12 mouse cellular contexts compared by ENCODE assay signal in genomic region chr13:9750320-9750719, GRCm38 (mm10). TPM values are rescaled to one million over a fixed set of nuclear protein-coding genes. Genes with fewer than 3 reads are reported as not detected.
DNase-seq lines count a peak whose midpoint lies in the region; ATAC-seq and TF ChIP-seq lines count a peak whose summit lies in the region.
"Had no signal": no experiment of that assay in that cellular context is flagged by ENCODE, and none has a peak within 500 bp of the region (broad histone marks: within the 10 kb centered on the region; RNA-seq: fewer than 3 reads in every experiment).

No protein-coding gene starts in this region.

- ATAC-seq in limb, embryonic 14.5 days (ENCODE audit: low FRiP score, low read depth): no peak
- ATAC-seq in forebrain, embryonic 16.5 days: peak; percentile 53
- no peak for ATAC-seq in stomach, postnatal 0 days (ENCODE audit: low FRiP score, low TSS enrichment)
- ATAC-seq: activated CD4-positive, CD25-positive, alpha-beta regulatory T cell, adult 4 months had no signal

- peak; percentile 17 for DNase-seq in gastrocnemius, adult 18-20 months (ENCODE audit: low spot score)
- no peak for DNase-seq in gastrocnemius, postnatal 25 days
- peak; percentile 25 for DNase-seq in limb, embryonic 14.5 days (ENCODE audit: low spot score)
- DNase-seq in limb, embryonic 10.5 days (ENCODE audit: low spot score): no peak
- DNase-seq in brain, adult 2 months (ENCODE audit: low read depth, low spot score): peak; percentile 66
- no peak for DNase-seq in stomach, postnatal 0 days (ENCODE audit: low spot score)
- no peak for DNase-seq in right cerebral cortex, adult 18-20 months

- no peak overlapping the region for H3K4me2 ChIP-seq in limb, embryonic 14.5 days (replicated peaks; ENCODE audit: low read depth, low read length, severe bottlenecking)
- H3K4me2 ChIP-seq in forebrain, embryonic 16.5 days (ENCODE audit: low read length): no peak overlapping the region
- no peak overlapping the region for H3K4me2 ChIP-seq in stomach, postnatal 0 days (replicated peaks; ENCODE audit: low read depth)
- H3K4me2 ChIP-seq: limb, embryonic 15.5 days had no signal

- no peaks in the 10 kb centered on the region for H3K36me3 ChIP-seq in limb, embryonic 14.5 days (ENCODE audit: control insufficient read depth, insufficient read depth, low read length)
- no peaks in the 10 kb centered on the region for H3K36me3 ChIP-seq in limb, embryonic 10.5 days
- H3K36me3 ChIP-seq in forebrain, embryonic 16.5 days (ENCODE audit: control insufficient read depth, insufficient read depth): no peaks in the 10 kb centered on the region
- H3K36me3 ChIP-seq in stomach, postnatal 0 days (ENCODE audit: control insufficient read depth, insufficient read depth, low read length): no peaks in the 10 kb centered on the region
- H3K36me3 ChIP-seq: limb, embryonic 15.5 days; midbrain, embryonic 10.5 days had no signal

- no peak for TF ChIP-seq CTCF in stomach, postnatal 0 days (IDR thresholded peaks at IDR 0.05; ENCODE audit: low read depth)

- 33% methylated on average over 1 of the region's 1 CpGs for WGBS in limb, embryonic 14.5 days
- WGBS in limb, embryonic 10.5 days: 81% methylated on average over 1 of the region's 1 CpGs
- whole genome bisulfite sequencing in forebrain, embryonic 16.5 days: 13% methylated on average over 1 of the region's 1 CpGs
- WGBS in stomach, postnatal 0 days: 7% methylated on average over 1 of the region's 1 CpGs

- no peak for TF ChIP-seq EP300 in stomach, postnatal 0 days (optimal IDR thresholded peaks at IDR 0.05)

- no peak overlapping the region for H3K4me3 ChIP-seq in limb, embryonic 14.5 days (replicated peaks; ENCODE audit: low read length)
- H3K4me3 ChIP-seq in limb, embryonic 10.5 days: no peak overlapping the region
- no peak overlapping the region for H3K4me3 ChIP-seq in forebrain, embryonic 16.5 days (replicated peaks; ENCODE audit: low read length)
- H3K4me3 ChIP-seq in stomach, postnatal 0 days (ENCODE audit: low read depth, low read length): no peak overlapping the region
- H3K4me3 ChIP-seq: limb, embryonic 15.5 days; midbrain, embryonic 10.5 days had no signal

- no peak for TF ChIP-seq POLR2A in limb, embryonic 14.5 days (IDR thresholded peaks at IDR 0.05; ENCODE audit: borderline replicate concordance, extremely low read depth, insufficient read depth, insufficient read length)

- H3K27me3 ChIP-seq in limb, embryonic 14.5 days (ENCODE audit: control insufficient read depth, insufficient read depth, low read length): no peaks in the 10 kb centered on the region
- H3K27me3 ChIP-seq in limb, embryonic 10.5 days (ENCODE audit: low read depth, poor library complexity, severe bottlenecking): no peaks in the 10 kb centered on the region
- H3K27me3 ChIP-seq in forebrain, embryonic 16.5 days (replicated peaks; ENCODE audit: control insufficient read depth, insufficient read depth, low read length): no peaks in the 10 kb centered on the region
- no peaks in the 10 kb centered on the region for H3K27me3 ChIP-seq in stomach, postnatal 0 days (ENCODE audit: control insufficient read depth, insufficient read depth, low read length)
- H3K27me3 ChIP-seq: limb, embryonic 15.5 days had no signal

- no peak overlapping the region for H3K9ac ChIP-seq in limb, embryonic 14.5 days (ENCODE audit: low read depth, low read length, severe bottlenecking)
- no peak overlapping the region for H3K9ac ChIP-seq in forebrain, embryonic 16.5 days (replicated peaks; ENCODE audit: low read depth, low read length)
- no peak overlapping the region for H3K9ac ChIP-seq in stomach, postnatal 0 days (ENCODE audit: low read length)
- H3K9ac ChIP-seq: limb, embryonic 15.5 days had no signal

- H3K9me3 ChIP-seq in limb, embryonic 14.5 days (ENCODE audit: control insufficient read depth, low read length): no peaks in the 10 kb centered on the region
- no peaks in the 10 kb centered on the region for H3K9me3 ChIP-seq in limb, embryonic 10.5 days (replicated peaks)
- H3K9me3 ChIP-seq in forebrain, embryonic 16.5 days (ENCODE audit: control insufficient read depth, low read length): no peaks in the 10 kb centered on the region
- H3K9me3 ChIP-seq in stomach, postnatal 0 days (ENCODE audit: control insufficient read depth, low read length): no peaks in the 10 kb centered on the region
- H3K9me3 ChIP-seq: limb, embryonic 15.5 days; midbrain, embryonic 10.5 days had no signal

- H3K27ac ChIP-seq in limb, embryonic 14.5 days (replicated peaks; ENCODE audit: low read depth, low read length): no peak overlapping the region
- no peak overlapping the region for H3K27ac ChIP-seq in limb, embryonic 10.5 days
- no peak overlapping the region for H3K27ac ChIP-seq in forebrain, embryonic 16.5 days (ENCODE audit: low read length)
- H3K27ac ChIP-seq in stomach, postnatal 0 days (replicated peaks): no peak overlapping the region
- H3K27ac ChIP-seq: kidney, postnatal 0 days; midbrain, embryonic 10.5 days had no signal

- peaks cover 5% of the 10 kb centered on the region for H3K4me1 ChIP-seq in limb, embryonic 14.5 days (ENCODE audit: control insufficient read depth, insufficient read depth, low read length)
- H3K4me1 ChIP-seq in limb, embryonic 10.5 days: no peaks in the 10 kb centered on the region
- peaks cover 9% of the 10 kb centered on the region for H3K4me1 ChIP-seq in forebrain, embryonic 16.5 days (replicated peaks; ENCODE audit: control insufficient read depth, insufficient read depth, low read length)
- H3K4me1 ChIP-seq in stomach, postnatal 0 days (replicated peaks; ENCODE audit: control insufficient read depth, insufficient read depth): no peaks in the 10 kb centered on the region; the same call in 1 of the 2 replicates

RNA-seq across cellular contexts. Expression of gene Zmynd11, which starts 14.8 kb away (rescaled TPM):
- total RNA-seq in gastrocnemius, adult 18-20 months (2021): 10 to 100 TPM; 86.7 to 98.2 TPM
- total RNA-seq in gastrocnemius, postnatal 25 days (2021): 10 to 100 TPM; 74.9 to 76.2 TPM
- polyA plus RNA-seq in limb, embryonic 14.5 days (2012; rRNA removed): 173 and 178 TPM in 2 replicates
- 138 and 143 TPM in 2 replicates for polyA plus RNA-seq in limb, embryonic 14.5 days (2014; fragmentation: Nextera tagmentation; extraction: Ambion mirVana)
- 74.5 and 86.3 TPM in 2 replicates for polyA plus RNA-seq in limb, embryonic 10.5 days (2016; fragmentation: Nextera tagmentation; extraction: Ambion mirVana)
- polyA plus RNA-seq in forebrain, embryonic 16.5 days (2015; fragmentation: Nextera tagmentation; extraction: Ambion mirVana): 198 and 210 TPM in 2 replicates
- 47.0 and 47.7 TPM in 2 replicates for polyA plus RNA-seq in stomach, postnatal 0 days (2015; fragmentation: Nextera tagmentation; extraction: Ambion mirVana)

Comparison
In these comparisons a context has a peak if more than half of its experiments do, and no peak if none do; other contexts are left out.
1. DNase-seq: peak in gastrocnemius, adult 18-20 months (single experiment), limb, embryonic 14.5 days (single experiment) and brain, adult 2 months (single experiment); none in gastrocnemius, postnatal 25 days (single experiment), limb, embryonic 10.5 days (single experiment), stomach, postnatal 0 days (single experiment) and right cerebral cortex, adult 18-20 months (single experiment).